23 mouse cellular contexts compared by ENCODE assay signal in genomic region chr5:129664090-129664489, GRCm38 (mm10). TPM values are rescaled to one million over a fixed set of nuclear protein-coding genes. Genes with fewer than 3 reads are reported as not detected.
DNase-seq lines count a peak whose midpoint lies in the region; ATAC-seq lines count a peak whose summit lies in the region.
"Had no signal": no experiment of that assay in that cellular context is flagged by ENCODE, and none has a peak within 500 bp of the region (broad histone marks: within the 10 kb centered on the region; RNA-seq: fewer than 3 reads in every experiment).

No protein-coding gene starts in this region.

- peak; percentile 65 for DNase-seq in heart, embryonic 10.5 days (ENCODE audit: low spot score)
- no peak for DNase-seq in heart, postnatal 4 days
- DNase-seq in neural tube, embryonic 10.5 days (ENCODE audit: extremely low spot score, low spot score): peak; percentile 2
- no peak for DNase-seq in forebrain, embryonic 14.5 days (ENCODE audit: low spot score)
- DNase-seq: adrenal gland, adult 8-10 months; adrenal gland, postnatal 14 days; adrenal gland, postnatal 36 days; cerebellum, adult 11-12 months; cerebellum, adult 2 months; cerebellum, adult 9-10 months; cerebellum, postnatal 10 days; cerebellum, postnatal 25 days had no signal

- H3K4me2 ChIP-seq in neural tube, embryonic 15.5 days: no peak overlapping the region
- H3K4me2 ChIP-seq in forebrain, embryonic 14.5 days (ENCODE audit: low read length): no peak overlapping the region
- H3K4me2 ChIP-seq: embryonic facial prominence, embryonic 12.5 days; forebrain, embryonic 13.5 days had no signal

- H3K9ac ChIP-seq in neural tube, embryonic 15.5 days (replicated peaks): no peak overlapping the region
- H3K9ac ChIP-seq in forebrain, embryonic 14.5 days (ENCODE audit: low read length): no peak overlapping the region
- H3K9ac ChIP-seq: embryonic facial prominence, embryonic 12.5 days; forebrain, embryonic 13.5 days had no signal

- H3K4me3 ChIP-seq in heart, embryonic 10.5 days: no peak overlapping the region
- no peak overlapping the region for H3K4me3 ChIP-seq in neural tube, embryonic 15.5 days (replicated peaks)
- no peak overlapping the region for H3K4me3 ChIP-seq in forebrain, embryonic 14.5 days (ENCODE audit: low read depth, low read length)
- H3K4me3 ChIP-seq: embryonic facial prominence, embryonic 10.5 days; embryonic facial prominence, embryonic 12.5 days; forebrain, embryonic 13.5 days had no signal

- H3K27ac ChIP-seq in heart, embryonic 10.5 days: no peak overlapping the region
- no peak overlapping the region for H3K27ac ChIP-seq in neural tube, embryonic 15.5 days (replicated peaks)
- H3K27ac ChIP-seq in forebrain, embryonic 14.5 days (ENCODE audit: low read depth, low read length): no peak overlapping the region
- H3K27ac ChIP-seq: embryonic facial prominence, embryonic 10.5 days; embryonic facial prominence, embryonic 12.5 days; forebrain, embryonic 13.5 days had no signal

- WGBS in heart, embryonic 10.5 days: 79% methylated on average over 5 of the region's 5 CpGs
- WGBS in neural tube, embryonic 15.5 days: 95% methylated on average over 5 of the region's 5 CpGs
- WGBS in forebrain, embryonic 14.5 days: 92% methylated on average over 5 of the region's 5 CpGs

- no peaks in the 10 kb centered on the region for H3K9me3 ChIP-seq in heart, embryonic 10.5 days
- no peaks in the 10 kb centered on the region for H3K9me3 ChIP-seq in neural tube, embryonic 15.5 days (replicated peaks)
- no peaks in the 10 kb centered on the region for H3K9me3 ChIP-seq in forebrain, embryonic 14.5 days (replicated peaks; ENCODE audit: control insufficient read depth, low read length)
- H3K9me3 ChIP-seq: embryonic facial prominence, embryonic 10.5 days; embryonic facial prominence, embryonic 12.5 days; forebrain, embryonic 13.5 days had no signal

- H3K27me3 ChIP-seq in heart, embryonic 10.5 days (ENCODE audit: insufficient read depth, poor library complexity, severe bottlenecking): no peaks in the 10 kb centered on the region
- no peaks in the 10 kb centered on the region for H3K27me3 ChIP-seq in neural tube, embryonic 15.5 days (replicated peaks)
- H3K27me3 ChIP-seq in forebrain, embryonic 14.5 days (replicated peaks; ENCODE audit: control insufficient read depth, insufficient read depth, low read length): no peaks in the 10 kb centered on the region
- H3K27me3 ChIP-seq: embryonic facial prominence, embryonic 12.5 days; forebrain, embryonic 13.5 days had no signal

- H3K4me1 ChIP-seq in heart, embryonic 10.5 days: peaks cover 5% of the 10 kb centered on the region
- H3K4me1 ChIP-seq in neural tube, embryonic 15.5 days: peaks cover 13% of the 10 kb centered on the region
- peaks cover 4% of the 10 kb centered on the region for H3K4me1 ChIP-seq in forebrain, embryonic 14.5 days (ENCODE audit: control insufficient read depth, insufficient read depth, low read length)

- no peak for ATAC-seq in neural tube, embryonic 15.5 days (ENCODE audit: low FRiP score)
- ATAC-seq in forebrain, embryonic 14.5 days: no peak
- ATAC-seq: activated CD4-positive, CD25-positive, alpha-beta regulatory T cell, adult 4 months; forebrain, embryonic 13.5 days; forebrain, embryonic 16.5 days had no signal

- H3K36me3 ChIP-seq in heart, embryonic 10.5 days: peaks cover 11% of the 10 kb centered on the region
- peaks cover 13% of the 10 kb centered on the region for H3K36me3 ChIP-seq in neural tube, embryonic 15.5 days
- peaks cover 17% of the 10 kb centered on the region for H3K36me3 ChIP-seq in forebrain, embryonic 14.5 days (ENCODE audit: control insufficient read depth, insufficient read depth, low read length)

RNA-seq across cellular contexts. Expression of gene Zfp11, which starts 5.8 kb away (rescaled TPM):
- 5.0 and 5.2 TPM in 2 replicates for polyA plus RNA-seq in heart, embryonic 10.5 days (2016; fragmentation: Nextera tagmentation; extraction: Ambion mirVana)
- 1 to 10 TPM; 4.5 to 4.6 TPM for total RNA-seq in heart, postnatal 4 days (2021)
- polyA plus RNA-seq in neural tube, embryonic 15.5 days (2015; fragmentation: Nextera tagmentation; extraction: Ambion mirVana): 6.5 and 6.6 TPM in 2 replicates
- 5.3 and 7.8 TPM in 2 replicates for polyA plus RNA-seq in forebrain, embryonic 14.5 days (2014; fragmentation: Nextera tagmentation; extraction: Ambion mirVana)
- total RNA-seq: MEL had no signal

RNA-seq across cellular contexts. Expression of gene Sept14, which starts 44.2 kb away (rescaled TPM):
- not detected in 2 replicates for polyA plus RNA-seq in heart, embryonic 10.5 days (2016; fragmentation: Nextera tagmentation; extraction: Ambion mirVana)
- not detected for total RNA-seq in heart, postnatal 4 days (2021)
- not detected in 2 replicates for polyA plus RNA-seq in neural tube, embryonic 15.5 days (2015; fragmentation: Nextera tagmentation; extraction: Ambion mirVana)
- not detected in 2 replicates for polyA plus RNA-seq in forebrain, embryonic 14.5 days (2014; fragmentation: Nextera tagmentation; extraction: Ambion mirVana)
- total RNA-seq: adrenal gland, adult 8-10 months; adrenal gland, postnatal 14 days; adrenal gland, postnatal 36 days; MEL had no signal
- polyA plus RNA-seq: C2C12; cerebellum, adult 2 months; cortical plate, adult 2 months; embryonic facial prominence, embryonic 10.5 days; embryonic facial prominence, embryonic 12.5 days; embryonic facial prominence, embryonic 14.5 days; forebrain, embryonic 11.5 days; forebrain, embryonic 13.5 days; forebrain, embryonic 16.5 days had no signal

RNA-seq across cellular contexts. Expression of gene Mrps17, which starts 51.2 kb away (rescaled TPM):
- 162 and 176 TPM in 2 replicates for polyA plus RNA-seq in heart, embryonic 10.5 days (2016; fragmentation: Nextera tagmentation; extraction: Ambion mirVana)
- 10 to 100 TPM; 77.2 to 87.1 TPM for total RNA-seq in heart, postnatal 4 days (2021)
- 169 and 174 TPM in 2 replicates for polyA plus RNA-seq in neural tube, embryonic 15.5 days (2015; fragmentation: Nextera tagmentation; extraction: Ambion mirVana)
- 231 and 240 TPM in 2 replicates for polyA plus RNA-seq in forebrain, embryonic 14.5 days (2014; fragmentation: Nextera tagmentation; extraction: Ambion mirVana)

Comparison
In these comparisons a context has a peak if more than half of its experiments do, and no peak if none do; other contexts are left out.
1. DNase-seq: peak in heart, embryonic 10.5 days (single experiment) and neural tube, embryonic 10.5 days (single experiment); none in heart, postnatal 4 days (single experiment) and forebrain, embryonic 14.5 days (single experiment).